Mouse (Mus musculus) spleen, adult 2 months (tissue): ENCODE results near the gene Mipol1.

Experiments
- CTCF ChIP-seq: fragments of 200-500 bp; IDR thresholded peaks from 2 replicates; pipeline ENCODE4 v1.5.1; 2011; ENCODE audit warnings: mild to moderate bottlenecking, inconsistent platforms; ENCODE audit not compliant: insufficient read depth, insufficient read length, insufficient replicate concordance; ENCODE audit errors: extremely low read depth
- POLR2A ChIP-seq: fragments of 200-500 bp; IDR thresholded peaks from 2 replicates; pipeline ENCODE4 v1.6.1; 2011; ENCODE audit warnings: low read depth, low read length, inconsistent platforms

DNA sequence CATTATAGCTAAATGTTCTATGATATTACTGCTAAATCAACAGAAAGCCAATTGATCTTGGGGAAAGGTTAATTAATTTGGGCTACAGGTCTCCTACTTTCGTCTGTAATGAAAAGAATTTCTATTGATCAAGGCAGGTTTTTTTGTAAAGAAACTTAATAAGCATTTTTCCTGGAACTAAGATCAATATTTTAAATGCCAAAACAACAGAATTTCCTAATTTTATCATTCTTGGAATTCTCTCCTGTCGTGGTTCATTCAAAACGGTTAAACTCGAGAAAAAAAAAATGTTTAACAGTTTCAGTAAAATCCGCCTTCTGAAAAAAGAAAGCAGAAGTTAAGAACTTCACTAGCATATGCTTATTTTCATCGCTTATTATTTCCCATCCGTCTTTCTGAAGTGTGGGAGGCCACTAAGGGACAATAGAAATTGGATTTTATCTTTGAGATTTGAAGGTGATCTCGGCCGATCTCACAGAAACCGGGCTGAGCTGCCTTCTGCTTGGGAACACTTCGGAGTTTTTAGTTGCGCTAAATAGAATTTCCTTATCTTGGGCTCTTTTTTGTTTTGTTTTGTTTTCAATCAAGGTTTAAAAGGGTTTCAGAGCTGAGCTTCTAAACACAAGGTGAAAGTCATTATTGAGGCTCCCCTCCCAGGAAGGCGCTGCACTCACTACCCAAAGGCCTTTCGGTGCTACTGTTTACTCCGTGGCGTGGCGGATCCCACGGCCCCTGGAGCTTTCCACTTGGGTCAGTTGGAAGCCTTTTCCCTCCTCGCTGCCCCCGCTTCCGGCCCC is 307.8 kb downstream of the Mipol1 start:
- TF ChIP-seq CTCF: no peak
- TF ChIP-seq POLR2A: no peak
